In genomic region chr14:55223172-55223571, GRCm38 (mm10) we compare ENCODE assay signal across 13 mouse cellular contexts. TPM values are rescaled to one million over a fixed set of nuclear protein-coding genes. Genes with fewer than 3 reads are reported as not detected.
A peak's percentile ranks its signal among the peaks of the same experiment; 100 is the strongest.
DNase-seq lines count a peak whose midpoint lies in the region; ATAC-seq lines count a peak whose summit lies in the region.
"Had no signal": no experiment of that assay in that cellular context is flagged by ENCODE, and none has a peak within 500 bp of the region (broad histone marks: within the 10 kb centered on the region; RNA-seq: fewer than 3 reads in every experiment).

No protein-coding gene starts in this region.

- no peaks in the 10 kb centered on the region for H3K4me1 ChIP-seq in hindbrain, embryonic 13.5 days (replicated peaks)
- H3K4me1 ChIP-seq in hindbrain, embryonic 11.5 days (replicated peaks; ENCODE audit: control insufficient read depth, insufficient read depth, low read length) = no peaks in the 10 kb centered on the region
- no peaks in the 10 kb centered on the region for H3K4me1 ChIP-seq in liver, embryonic 12.5 days
- H3K4me1 ChIP-seq: neural tube, embryonic 12.5 days had no signal

- H3K4me2 ChIP-seq in hindbrain, embryonic 13.5 days = no peak overlapping the region
- H3K4me2 ChIP-seq in hindbrain, embryonic 11.5 days (replicated peaks; ENCODE audit: low read depth, low read length) = no peak overlapping the region
- H3K4me2 ChIP-seq in liver, embryonic 12.5 days = no peak overlapping the region
- H3K4me2 ChIP-seq: neural tube, embryonic 12.5 days had no signal

- no peak overlapping the region for H3K9ac ChIP-seq in hindbrain, embryonic 13.5 days
- no peak overlapping the region for H3K9ac ChIP-seq in hindbrain, embryonic 11.5 days (ENCODE audit: low read depth, low read length)
- no peak overlapping the region for H3K9ac ChIP-seq in liver, embryonic 12.5 days
- H3K9ac ChIP-seq: liver, embryonic 14.5 days; neural tube, embryonic 12.5 days had no signal

- DNase-seq in hindbrain, embryonic 11.5 days (ENCODE audit: low spot score) = no peak
- DNase-seq in left cerebral cortex, postnatal 10 days (ENCODE audit: extremely low spot score in 1 of 2, low spot score in 2 of 2) = peak; percentile 32 to 59
- DNase-seq in left cerebral cortex, adult 18-20 months (ENCODE audit: low spot score in 2 of 2) = no peak
- peak; percentile 12 for DNase-seq in right cerebral cortex, postnatal 4 days
- DNase-seq in right cerebral cortex, postnatal 36 days (ENCODE audit: low spot score in 2 of 2) = no peak
- DNase-seq: adrenal gland, postnatal 36 days; gastrocnemius, postnatal 14 days had no signal

- WGBS in hindbrain, embryonic 13.5 days = 35% methylated on average over 1 of the region's 1 CpGs
- WGBS in hindbrain, embryonic 11.5 days = 63% methylated on average over 1 of the region's 1 CpGs
- 25% methylated on average over 1 of the region's 1 CpGs for WGBS in liver, embryonic 12.5 days (ENCODE audit: insufficient replicate concordance)

- no peaks in the 10 kb centered on the region for H3K36me3 ChIP-seq in hindbrain, embryonic 13.5 days
- H3K36me3 ChIP-seq in hindbrain, embryonic 11.5 days (ENCODE audit: control insufficient read depth, insufficient read depth, low read length) = no peaks in the 10 kb centered on the region
- no peaks in the 10 kb centered on the region for H3K36me3 ChIP-seq in liver, embryonic 12.5 days
- H3K36me3 ChIP-seq: neural tube, embryonic 12.5 days had no signal

- no peaks in the 10 kb centered on the region for H3K9me3 ChIP-seq in hindbrain, embryonic 13.5 days
- H3K9me3 ChIP-seq in hindbrain, embryonic 11.5 days (ENCODE audit: control insufficient read depth, low read length) = no peaks in the 10 kb centered on the region
- H3K9me3 ChIP-seq in liver, embryonic 12.5 days (replicated peaks) = no peaks in the 10 kb centered on the region
- H3K9me3 ChIP-seq: neural tube, embryonic 12.5 days had no signal

- H3K4me3 ChIP-seq in hindbrain, embryonic 13.5 days = no peak overlapping the region
- H3K4me3 ChIP-seq in hindbrain, embryonic 11.5 days (ENCODE audit: low read depth, low read length) = no peak overlapping the region
- H3K4me3 ChIP-seq in liver, embryonic 12.5 days = no peak overlapping the region
- H3K4me3 ChIP-seq: neural tube, embryonic 12.5 days had no signal

- ATAC-seq in hindbrain, embryonic 13.5 days (ENCODE audit: low FRiP score) = 0 out of 2 replicates have a peak, but pooled peaks have one; percentile 61
- ATAC-seq in hindbrain, embryonic 11.5 days (ENCODE audit: low FRiP score) = no peak
- no peak for ATAC-seq in liver, embryonic 12.5 days

- H3K27ac ChIP-seq in hindbrain, embryonic 13.5 days = no peak overlapping the region
- no peak overlapping the region for H3K27ac ChIP-seq in hindbrain, embryonic 11.5 days (ENCODE audit: low read depth, low read length)
- no peak overlapping the region for H3K27ac ChIP-seq in liver, embryonic 12.5 days
- H3K27ac ChIP-seq: liver, embryonic 14.5 days; neural tube, embryonic 12.5 days had no signal

- intact Hi-C loops in left cerebral cortex, postnatal 10 days (cut with DNase I) = no loop called here

- no peaks in the 10 kb centered on the region for H3K27me3 ChIP-seq in hindbrain, embryonic 13.5 days
- no peaks in the 10 kb centered on the region for H3K27me3 ChIP-seq in hindbrain, embryonic 11.5 days (ENCODE audit: control insufficient read depth, insufficient read depth, low read length)
- no peaks in the 10 kb centered on the region; the same call in 1 of the 2 replicates for H3K27me3 ChIP-seq in liver, embryonic 12.5 days (replicated peaks)
- H3K27me3 ChIP-seq: neural tube, embryonic 12.5 days had no signal

RNA-seq across cellular contexts. Expression of gene Dhrs2, which starts 1.4 kb away (rescaled TPM):
- polyA plus RNA-seq in hindbrain, embryonic 13.5 days (2015; fragmentation: Nextera tagmentation; extraction: Ambion mirVana) = 0.93 and 1.3 TPM in 2 replicates
- polyA plus RNA-seq in hindbrain, embryonic 11.5 days (2014; fragmentation: Nextera tagmentation; extraction: Ambion mirVana) = not detected in 2 replicates
- not detected for total RNA-seq in left cerebral cortex, postnatal 10 days (2021)
- total RNA-seq in left cerebral cortex, adult 18-20 months (2021) = not detected
- not detected in 2 replicates for polyA plus RNA-seq in liver, embryonic 12.5 days (2016; fragmentation: Nextera tagmentation; extraction: Ambion mirVana)
- total RNA-seq: adrenal gland, postnatal 36 days had no signal
- polyA plus RNA-seq: heart, embryonic 16.5 days; small intestine, adult 2 months had no signal

Comparison
In these comparisons a context has a peak if more than half of its experiments do, and no peak if none do; other contexts are left out.
1. DNase-seq: peak in left cerebral cortex, postnatal 10 days (2 of 2) and right cerebral cortex, postnatal 4 days (single experiment); none in hindbrain, embryonic 11.5 days (single experiment), left cerebral cortex, adult 18-20 months (0 of 2) and right cerebral cortex, postnatal 36 days (0 of 2).